Mouse (Mus musculus): ENCODE results near the gene Uhrf1bp1. TPM values are rescaled to one million over a fixed set of nuclear protein-coding genes. Genes with fewer than 3 reads are reported as not detected.

The Uhrf1bp1 gene
- total RNA-seq, 2 experiments from 2014 or later: 16.8 to 20.6 TPM

DNA sequence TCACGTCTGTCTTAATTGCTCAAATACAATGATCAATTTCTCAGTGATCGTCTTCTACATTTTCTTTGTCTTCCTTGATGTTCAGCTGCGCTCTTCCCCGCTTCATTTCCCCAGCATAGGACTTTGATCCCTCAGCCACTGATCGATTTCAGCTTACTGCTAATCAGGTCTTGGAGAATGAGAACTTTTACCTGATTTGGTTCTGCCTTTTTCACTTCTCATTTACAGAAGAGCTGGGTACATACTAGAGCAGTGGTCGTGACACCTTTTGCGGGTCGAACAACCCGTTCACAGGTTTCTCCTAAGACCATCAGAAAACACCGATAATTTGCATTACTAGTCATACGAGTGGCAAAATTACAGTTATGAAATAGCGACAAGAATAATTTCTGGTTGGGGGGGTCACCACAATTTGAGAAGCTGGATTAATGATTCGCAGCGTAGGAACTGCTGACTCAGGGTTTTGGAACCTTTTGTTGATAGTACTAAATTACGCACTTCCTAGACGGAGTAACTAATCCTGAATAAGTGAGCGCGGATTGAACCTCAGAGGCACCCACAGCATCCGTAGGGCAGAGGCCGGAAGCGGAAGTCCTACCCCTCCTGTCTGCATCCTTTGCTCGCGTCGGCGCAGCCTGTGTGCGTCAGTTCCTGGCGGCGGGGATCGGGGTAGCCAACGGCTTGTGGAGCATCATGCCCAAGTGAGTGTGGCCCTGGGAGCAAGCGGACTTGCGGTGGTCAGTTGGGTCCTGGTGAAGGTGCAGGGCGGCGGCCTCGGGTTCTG is 16.6 kb upstream of the Uhrf1bp1 start:
- peak; percentile 98 to 99 for DNase-seq

DNA sequence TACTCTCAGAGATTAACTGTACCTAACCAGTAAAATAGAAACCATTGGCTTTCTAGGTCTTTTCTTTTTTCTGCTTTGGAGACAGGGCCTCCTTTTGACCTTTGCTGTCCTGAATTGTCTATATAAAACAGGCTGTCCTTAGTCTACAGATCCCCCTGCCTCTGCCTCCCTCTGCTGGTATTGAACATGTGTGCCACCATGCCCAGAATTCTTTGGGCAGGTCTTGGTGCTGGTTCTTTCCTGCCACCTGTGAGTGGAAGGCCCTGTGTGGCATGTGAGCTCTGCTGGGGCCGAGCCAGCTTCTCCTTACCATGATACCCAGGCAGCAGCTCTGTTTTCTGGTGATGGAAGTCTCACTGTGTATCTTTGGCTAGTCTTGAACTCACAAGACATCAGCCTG is 7.9 kb upstream of the Uhrf1bp1 start:
- DNase-seq: no peak

DNA sequence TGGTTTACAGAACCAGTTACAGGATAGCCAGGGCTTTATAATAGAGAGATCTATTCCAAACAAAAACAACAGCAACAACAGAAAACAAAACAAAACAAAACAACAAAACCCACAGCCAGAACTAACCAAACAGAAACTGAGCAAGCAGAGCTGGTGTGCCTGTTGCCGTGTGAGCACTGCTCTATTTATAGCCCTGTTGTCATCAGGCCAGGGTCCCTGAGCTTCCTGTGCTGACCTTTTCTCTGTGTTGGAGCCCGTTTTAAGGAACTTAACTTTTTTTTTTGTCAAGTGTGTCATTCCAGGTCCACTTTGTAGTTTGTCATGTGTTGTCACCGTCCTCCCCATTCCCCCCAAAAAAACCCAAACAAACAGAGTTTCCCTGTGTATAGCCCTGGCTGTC is 5.2 kb upstream of the Uhrf1bp1 start:
- DNase-seq: peak; percentile 27 to 55

DNA sequence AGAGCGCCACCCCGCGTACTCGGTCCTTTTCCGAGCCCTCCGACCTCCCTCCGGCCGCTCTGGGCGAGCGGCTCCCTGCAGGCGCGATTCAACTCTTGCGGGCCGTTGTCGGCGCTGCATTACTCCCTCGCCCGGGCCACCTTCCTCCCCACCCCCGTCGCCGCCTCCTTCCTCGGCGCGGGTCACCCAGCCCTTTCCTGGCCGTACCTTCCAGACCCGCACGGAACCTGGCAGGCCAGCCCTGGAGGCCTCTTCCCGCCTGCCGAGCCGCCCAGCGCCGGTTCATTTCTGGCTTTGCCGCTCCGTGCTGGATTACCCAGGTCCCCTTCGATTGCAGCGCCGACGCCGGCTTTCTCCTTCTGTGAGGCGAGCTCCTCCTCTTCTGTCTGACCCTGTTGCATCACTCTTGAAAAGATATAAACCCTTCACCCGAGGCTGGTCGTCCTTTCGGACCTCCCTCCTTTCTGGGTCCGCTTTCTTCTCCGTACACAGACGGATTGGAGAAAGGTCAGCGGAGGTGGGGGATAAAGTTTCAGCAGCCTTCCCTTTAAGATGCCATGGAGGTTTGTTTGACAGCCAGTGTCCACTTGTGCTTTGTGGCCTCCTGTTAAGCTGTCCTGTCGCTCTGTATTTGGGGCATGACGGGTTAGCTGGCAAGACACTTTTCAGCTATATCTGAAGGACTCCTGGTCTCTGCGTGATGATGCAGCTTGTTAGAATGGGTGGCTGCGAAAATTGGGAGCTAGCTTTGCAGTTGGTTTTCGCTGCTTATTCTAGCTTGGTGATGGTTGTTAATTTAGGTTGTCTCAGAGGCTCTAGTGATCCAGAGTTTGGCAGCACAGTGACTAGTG is 782 bp downstream of the Uhrf1bp1 start:
- peak; percentile 57 to 76 for DNase-seq

DNA sequence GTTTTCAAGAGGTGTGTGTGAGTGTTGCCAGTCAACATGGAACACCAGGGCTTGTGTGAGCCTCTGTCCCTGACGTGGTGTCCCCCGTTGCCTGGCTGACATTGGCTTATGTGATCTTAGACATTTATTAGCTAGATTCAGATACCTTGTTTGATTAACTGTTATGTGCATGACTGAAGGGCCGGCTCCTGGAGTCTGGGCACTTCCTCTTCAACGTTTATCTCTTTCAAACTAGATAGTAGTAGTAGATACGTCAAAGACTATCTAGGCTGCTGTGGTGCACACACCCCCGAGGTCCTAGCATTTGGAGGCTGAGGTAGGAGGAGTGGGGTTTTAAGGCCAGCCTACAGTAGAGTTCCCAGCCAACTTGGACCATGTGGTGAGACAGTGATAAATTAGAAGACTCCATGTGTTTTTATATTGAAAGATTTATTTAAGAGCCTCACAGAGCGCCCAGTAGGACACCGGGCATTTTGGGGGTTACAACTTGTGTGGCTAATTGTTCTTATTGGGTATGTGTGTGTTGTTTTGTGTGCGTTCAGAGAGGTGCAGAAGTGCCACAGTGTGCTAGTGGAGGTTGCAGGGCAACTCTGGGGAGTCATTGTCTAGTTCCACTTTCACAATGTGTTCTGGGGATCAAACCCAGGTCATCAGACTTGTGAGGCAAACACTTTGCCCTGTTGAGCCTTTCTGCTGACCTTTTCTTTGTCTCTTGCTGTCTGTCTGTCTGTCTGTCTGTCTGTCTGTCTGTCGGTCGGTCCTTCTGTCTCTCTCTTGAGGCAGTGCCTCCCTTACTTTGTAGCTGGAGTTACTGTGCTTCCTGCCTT is 1.6 kb downstream of the Uhrf1bp1 start:
- peak in 1 of 2 experiments; percentile 18 for DNase-seq

DNA sequence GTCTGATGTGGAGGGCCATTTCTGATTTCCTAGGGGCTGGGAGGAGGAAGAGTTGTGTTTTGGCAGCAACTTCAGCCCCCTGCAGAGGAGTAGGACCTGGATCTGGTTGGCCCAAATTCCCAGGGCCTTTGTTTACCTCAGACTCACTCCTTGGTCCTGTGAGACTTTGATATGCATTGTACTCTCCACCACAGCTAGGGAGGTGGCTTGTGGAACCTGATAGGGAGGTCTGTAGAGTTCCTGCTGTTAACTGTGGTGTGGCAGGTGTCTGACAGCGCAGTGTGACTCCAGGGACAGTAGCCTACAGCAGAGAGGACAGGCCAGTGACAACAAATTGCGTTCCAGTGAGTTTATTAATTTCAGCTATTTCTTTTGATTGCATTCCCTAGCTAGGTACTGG is 2.9 kb downstream of the Uhrf1bp1 start:
- no peak for DNase-seq

DNA sequence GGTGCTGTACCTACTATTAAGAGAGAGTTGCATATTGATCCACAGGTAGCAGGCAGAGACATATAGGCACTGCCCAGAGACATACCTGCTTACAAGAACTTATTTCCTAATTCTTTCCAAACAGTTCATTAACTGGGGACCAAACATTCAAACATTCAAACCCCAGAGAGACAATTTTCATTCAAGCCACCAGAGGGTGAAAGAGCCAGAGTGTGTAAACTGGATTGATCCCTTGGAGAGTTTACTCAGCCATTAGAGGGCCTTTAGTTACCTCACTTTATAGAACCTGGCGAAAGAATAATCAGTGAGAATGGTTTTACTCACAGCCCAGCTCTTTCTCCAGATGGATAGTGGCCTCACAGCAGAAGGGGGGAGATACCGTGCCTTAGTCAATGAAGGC is 9.2 kb downstream of the Uhrf1bp1 start:
- no peak for DNase-seq

DNA sequence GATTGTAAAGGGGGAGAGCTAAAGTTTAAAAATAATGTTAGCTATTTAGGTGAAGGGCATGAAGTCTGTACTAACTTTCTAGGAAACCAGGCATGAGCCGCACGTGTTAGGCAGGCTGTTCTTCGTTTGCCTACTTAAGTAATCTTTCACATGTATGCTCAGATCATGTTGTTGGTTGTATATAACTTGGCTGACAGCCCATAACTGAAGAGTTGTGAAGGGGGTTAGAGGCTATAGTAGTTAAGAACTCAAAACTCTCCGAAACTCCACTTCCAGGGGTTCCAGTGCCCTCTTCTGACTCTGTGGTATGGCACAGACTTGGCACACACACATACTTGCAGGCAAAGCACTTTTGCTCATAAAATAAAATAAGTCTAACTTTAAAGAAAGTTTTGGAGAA is 10.5 kb downstream of the Uhrf1bp1 start:
- DNase-seq: no peak

DNA sequence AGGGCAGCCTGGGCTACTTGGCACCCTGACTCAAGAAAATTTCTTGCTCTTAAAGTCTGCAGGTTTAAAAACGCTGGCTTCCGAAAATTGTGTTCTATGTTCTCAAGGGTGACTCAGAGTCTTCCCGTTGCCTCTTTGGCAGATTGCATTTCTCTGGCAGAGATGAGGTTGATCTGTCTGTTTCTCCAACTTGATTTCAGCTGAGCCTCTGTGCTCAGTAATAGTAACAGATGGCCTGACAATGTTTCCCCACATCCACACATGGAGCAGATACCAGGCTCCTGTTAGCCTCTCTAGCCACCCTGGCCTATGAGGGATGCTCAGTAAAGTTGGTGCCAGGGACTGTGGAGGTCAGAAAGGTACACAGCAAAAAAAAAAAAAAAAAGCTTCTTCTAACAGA is 15.6 kb downstream of the Uhrf1bp1 start:
- no peak for DNase-seq

DNA sequence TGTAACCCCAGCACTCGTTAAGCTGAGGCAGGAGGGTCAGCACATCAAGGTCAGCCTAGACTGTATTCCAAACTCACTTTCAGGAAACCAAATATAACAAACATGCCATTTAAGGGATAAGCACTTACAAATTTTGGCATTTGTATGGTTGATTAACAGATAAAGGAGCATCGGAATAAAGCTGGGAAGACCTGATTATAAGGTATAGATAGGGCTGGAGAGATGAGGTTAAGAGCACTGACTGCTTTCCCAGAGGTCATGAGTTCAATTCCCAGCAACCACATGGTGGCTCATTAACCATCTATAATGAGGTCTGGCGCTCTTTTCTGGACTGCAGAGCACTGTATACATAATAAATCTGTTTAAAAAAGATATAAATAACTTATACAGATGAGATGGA is 17.3 kb downstream of the Uhrf1bp1 start:
- no peak for DNase-seq

DNA sequence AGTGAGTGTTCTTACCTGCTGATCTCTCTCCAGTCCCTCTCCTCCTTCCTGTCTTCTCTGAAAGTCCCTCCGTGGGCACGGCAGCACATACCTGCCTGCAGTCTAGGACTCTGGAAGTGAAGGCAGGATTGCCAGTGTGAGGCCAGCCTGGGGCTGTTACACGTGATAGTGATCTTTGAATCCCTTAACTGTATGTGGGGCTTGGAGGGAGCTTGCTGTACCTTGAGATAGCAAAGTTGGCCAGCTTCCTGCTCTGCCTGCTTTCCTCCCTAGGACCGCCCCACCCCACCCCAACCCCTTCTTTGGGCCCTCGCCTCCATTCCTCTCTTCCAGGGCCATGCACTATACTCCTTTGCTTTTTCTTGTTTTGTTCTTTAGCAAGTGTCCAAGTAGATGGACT is 18.3 kb downstream of the Uhrf1bp1 start:
- no peak for DNase-seq

DNA sequence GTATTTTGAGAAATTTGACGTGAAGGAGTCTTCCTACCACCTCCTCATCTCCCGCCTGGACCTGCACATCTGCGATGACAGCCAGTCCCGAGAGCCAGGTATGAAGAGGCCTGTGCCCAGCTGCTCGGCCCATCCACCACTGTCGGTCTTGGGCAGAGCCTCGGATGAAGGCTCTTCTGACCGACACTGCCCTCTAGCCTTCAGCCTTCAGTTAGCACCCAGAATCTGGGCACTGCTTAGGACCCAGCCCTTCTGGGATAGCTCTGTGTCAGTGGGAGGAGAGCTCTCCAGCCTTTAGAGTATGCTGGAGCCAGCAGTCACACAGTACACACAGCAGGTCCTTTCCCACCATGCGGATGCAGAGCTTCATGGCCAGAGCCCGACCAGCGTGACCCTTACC is 25.3 kb downstream of the Uhrf1bp1 start:
- no peak for DNase-seq

DNA sequence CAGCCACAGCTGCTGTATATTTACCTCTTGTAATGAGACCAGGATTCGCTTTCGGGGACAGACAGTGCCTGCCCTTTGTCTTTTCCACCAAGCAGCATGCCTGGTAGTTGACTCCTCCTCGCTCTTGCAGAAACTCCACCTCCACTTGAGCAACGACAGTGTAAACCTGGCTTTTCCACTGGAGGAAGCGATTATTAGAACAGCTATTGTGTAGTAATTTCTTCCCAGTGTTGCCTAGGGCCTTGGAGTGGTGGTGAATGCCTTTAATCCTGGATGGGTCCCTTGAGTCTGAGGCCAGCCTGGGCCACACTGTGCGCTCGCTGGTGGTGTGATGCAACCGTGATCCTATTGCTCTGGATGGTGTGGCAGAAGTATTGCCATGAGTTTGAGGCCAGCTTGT is 26.9 kb downstream of the Uhrf1bp1 start:
- DNase-seq: no peak

DNA sequence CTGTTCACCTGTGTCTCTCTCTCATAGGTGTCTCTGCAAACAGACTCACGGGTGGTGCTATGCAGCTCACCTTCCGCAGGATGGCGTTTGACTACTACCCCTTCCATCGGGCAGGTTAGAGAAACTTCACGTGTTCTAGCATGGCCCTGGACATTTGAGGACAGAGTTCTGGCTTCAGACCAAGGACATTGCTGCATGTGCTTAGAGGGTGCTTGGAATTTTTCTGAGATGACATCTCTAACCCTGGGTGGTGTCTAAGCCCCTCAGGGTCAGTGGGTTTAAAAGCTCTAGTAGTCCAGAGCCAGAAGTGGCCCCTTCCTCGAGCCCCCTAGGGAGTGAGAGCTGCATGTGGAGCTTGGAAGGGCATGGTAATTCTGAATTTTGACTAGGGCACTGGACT is 27.8 kb downstream of the Uhrf1bp1 start:
- DNase-seq: no peak

DNA sequence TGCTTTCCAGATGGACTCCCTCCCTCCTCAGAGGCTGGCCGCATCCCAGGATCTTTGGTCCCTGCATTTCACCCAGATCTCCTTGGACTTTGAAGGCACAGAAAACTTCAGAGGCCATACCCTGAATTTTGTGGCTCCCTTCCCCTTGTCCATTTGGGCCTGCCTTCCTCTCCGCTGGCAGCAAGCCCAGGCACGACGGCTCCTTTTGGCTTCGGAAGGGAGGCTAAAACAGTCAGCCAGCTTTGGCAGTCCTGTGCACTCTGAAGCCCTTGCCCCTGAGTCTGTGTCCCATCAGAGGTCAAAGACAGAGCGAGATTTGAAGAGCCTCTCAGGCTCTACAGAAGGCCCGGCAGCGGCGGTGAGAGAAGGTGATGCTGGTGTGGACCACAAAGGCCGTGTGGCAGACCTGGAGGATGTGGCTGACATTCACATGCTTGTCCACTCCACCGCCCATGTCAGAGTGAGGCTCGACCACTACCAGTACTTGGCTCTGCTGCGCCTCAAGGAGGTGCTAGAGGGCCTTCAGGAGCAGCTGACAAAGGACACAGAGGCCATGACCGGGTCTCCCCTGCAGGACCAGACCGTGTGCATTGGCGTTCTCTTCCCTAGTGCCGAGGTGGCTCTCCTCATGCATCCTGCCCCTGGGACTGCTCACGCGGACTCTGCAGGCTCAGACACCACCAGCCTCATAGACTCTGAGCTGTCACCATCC is 30.4 kb downstream of the Uhrf1bp1 start:
- DNase-seq: peak; percentile 58 to 64

DNA sequence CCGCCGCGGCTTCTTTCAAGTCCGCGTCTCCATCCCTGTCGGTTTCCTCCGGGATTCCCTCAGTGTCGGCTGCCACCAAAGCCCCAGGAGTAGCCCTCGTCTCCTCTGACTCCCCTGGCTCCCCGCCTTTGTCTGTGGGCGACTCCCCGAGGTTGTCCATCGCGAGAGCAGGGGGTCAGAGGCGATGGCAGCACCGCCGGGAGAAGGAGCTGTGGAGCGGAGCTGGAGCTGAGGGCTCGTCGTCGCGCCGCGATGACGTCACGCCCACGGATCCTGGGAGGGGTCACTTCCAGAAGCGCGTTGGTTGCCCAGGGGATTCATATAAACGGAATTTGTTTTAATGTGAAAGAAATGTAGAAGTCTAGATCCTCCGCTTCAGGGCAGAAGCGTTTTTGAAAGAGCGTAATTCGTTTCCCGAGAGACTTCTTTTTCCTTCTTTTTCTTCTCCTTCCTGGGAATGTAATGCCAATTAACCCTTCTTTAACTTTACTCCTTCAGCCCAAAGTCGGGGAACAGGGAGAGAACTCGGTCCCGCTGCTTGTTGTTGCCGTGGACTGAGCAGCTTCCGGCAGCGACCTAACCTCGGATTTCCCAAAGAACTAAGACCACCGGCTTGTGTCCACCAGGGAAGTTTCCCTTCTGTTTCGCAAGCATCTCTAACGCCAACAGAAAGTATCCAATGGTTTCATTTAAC is 51.4 kb downstream of the Uhrf1bp1 start:
- DNase-seq: peak; percentile 94 to 97

DNA sequence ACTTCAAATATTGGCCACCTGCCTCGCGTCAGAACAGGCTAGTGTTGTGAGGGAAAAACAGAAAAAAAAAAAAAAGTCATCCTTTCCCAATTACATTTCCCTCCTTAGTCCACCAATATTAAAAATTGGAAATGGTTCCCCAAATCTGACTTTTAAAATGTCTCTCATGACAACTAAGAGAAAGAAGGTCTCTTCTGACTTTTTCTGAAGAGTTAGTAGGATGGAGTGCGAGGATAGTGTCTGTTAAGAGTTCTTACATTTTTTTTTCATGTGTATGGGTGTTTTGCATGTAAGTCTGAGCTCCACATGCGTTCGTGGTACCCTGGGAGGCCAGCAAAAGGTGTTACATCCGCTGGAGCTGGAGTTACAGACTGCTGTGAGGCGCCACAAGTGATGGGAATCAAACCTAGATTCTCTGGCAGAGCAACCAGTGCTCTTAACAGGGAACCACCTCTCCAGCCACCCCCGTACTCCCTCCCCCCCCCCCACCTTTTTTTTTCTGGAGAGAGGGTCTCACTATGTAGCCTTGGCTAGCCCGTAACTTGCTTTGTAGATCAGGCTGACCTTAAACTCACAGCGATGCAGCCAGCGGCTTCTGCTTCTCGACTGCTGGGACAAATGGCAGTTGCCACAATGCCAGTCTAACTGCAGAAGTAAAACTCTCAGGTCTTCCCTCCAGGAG is 52.1 kb downstream of the Uhrf1bp1 start:
- DNase-seq: no peak

DNA sequence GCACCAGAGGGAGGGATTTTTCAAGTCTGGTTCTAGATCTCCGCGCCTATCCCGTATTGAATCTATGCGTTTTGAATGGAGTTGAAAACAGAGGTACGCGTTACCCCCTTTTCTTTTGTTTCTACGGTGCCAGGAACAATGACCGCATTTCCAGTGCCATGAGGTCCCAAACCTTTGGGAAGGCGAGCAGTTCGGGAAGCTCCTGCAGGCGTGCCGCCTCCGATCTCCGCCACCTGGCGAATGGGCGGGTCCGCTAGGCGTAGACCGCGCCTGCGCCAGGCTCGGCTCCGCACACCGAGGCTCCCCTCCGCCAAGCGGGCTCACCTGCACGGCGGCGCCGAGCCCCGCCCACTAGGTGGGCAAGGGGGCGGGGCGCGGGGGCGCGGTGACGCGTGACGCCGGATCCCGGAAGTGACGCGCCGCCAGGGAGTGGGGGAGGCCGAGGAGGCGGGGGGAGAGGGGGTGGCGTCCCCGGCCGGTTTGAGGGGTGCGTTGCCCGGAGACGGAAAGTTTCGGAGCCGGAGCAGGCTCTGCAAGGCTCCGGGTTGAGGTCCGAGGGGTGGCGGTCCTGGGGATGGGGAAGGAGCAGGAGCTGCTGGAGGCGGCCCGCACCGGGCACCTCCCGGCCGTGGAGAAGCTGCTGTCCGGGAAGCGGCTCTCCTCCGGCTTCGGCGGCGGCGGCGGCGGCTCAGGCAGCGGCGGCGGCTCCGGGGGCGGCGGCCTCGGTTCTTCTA is 52.8 kb downstream of the Uhrf1bp1 start, which contains the start of gene Anks1:
Anks1 (plus strand) TSS at position 419 of the 734 bp plus-strand sequence.
- DNase-seq: peak; percentile 86 to 89

DNA sequence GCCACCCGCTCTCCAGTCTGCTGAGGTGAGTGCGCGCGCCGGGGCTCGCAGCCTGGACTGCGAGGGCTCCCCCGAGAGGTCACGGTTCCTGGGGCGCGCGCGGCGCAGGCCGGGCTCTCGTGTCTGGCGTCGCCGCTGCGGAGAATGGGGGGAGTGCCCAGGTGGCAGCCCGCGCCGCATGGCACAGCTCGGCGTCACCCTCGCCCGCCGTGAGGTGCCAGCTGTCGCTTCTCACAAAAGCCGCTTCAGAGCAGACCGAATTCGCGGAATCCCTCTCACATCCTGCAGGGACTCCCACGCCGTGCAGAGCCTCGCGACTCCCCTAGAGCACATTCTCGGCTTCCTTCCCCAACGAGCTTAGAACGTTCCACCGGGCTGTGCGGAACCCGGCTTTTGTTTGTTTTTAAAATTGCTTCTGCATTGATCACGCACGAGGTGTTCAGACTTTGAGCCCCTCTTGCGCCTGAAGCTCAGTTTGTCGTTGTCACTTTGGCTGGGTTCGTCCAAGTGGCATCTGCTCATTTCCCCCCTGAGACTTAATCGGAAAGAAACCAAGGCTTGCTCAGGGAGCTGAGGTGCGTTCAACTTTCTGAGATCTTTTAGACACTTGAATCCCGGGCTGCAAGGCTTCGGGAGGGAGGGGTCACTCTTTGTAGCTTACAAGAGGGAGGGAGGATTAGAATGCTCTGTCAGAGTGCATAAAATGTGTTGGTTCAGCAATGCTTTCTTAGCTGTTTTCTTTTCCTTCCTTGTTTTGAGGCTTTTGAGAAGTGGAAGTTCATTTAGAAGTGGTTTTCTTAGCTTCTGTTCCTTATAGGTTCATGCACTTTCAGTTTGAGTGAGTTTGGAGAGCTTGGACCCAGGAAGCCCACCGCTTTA is 53.6 kb downstream of the Uhrf1bp1 start, which contains the start of gene Taf11:
Taf11 (minus strand) TSS at position 223 of the 879 bp plus-strand sequence.
- DNase-seq: peak in 1 of 2 experiments; percentile 54
